Mouse (Mus musculus) megakaryocyte, embryonic 14.5 days (primary cell): ENCODE measurements around the gene Pfdn6.

Source experiments
- FLI1 ChIP-seq: IDR thresholded peaks from 2 replicates; pipeline ENCODE4 v1.6.1; 2012; ENCODE audit warnings: low read length, inconsistent platforms, mixed read lengths
- GATA1 ChIP-seq: IDR thresholded peaks from 3 replicates; pipeline ENCODE4 v1.6.1; 2012; ENCODE audit warnings: mixed read lengths, low read length, inconsistent platforms, borderline replicate concordance

DNA sequence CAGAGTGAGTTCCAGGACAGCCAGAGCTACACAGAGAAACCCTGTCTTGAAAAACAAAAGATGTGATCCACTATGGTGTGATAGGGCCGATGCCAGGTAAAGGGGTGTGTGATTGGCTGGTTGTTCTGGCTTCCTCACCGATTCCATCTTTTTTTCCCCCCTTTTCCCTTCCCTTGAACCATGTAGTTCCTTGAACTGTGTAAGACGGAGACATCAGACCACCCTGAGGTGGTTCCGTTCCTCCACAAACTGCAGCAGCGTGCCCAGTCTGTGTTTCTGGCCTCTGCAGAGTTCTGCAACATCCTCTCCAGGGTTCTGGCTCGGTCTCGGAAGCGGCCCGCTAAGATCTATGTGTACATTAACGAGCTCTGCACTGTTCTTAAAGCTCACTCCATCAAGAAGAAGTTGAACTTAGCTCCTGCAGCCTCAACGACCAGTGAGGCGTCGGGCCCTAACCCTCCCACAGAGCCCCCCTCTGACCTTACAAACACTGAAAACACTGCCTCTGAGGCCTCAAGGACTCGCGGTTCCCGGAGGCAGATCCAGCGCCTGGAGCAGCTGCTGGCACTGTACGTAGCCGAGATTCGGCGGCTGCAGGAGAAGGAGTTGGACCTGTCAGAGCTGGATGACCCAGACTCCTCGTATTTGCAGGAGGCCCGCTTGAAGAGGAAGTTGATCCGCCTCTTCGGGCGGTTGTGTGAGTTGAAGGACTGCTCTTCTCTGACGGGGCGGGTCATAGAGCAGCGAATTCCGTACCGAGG is 28.9 kb downstream of the Pfdn6 start:
- TF ChIP-seq GATA1 (no peak), FLI1 (no peak)
